Mouse (Mus musculus) bone marrow, adult 2 months (tissue): ENCODE results near the gene Folr2. TPM values are rescaled to one million over a fixed set of nuclear protein-coding genes. Genes with fewer than 3 reads are reported as not detected.

ENCODE experiments used
- H3K27ac ChIP-seq: fragments of 200-500 bp; 2 replicates; pipeline ENCODE4 v1.5.1; 2012; ENCODE audit warnings: low read depth, mild to moderate bottlenecking, control low read depth, inconsistent platforms, low read length; ENCODE audit not compliant: control insufficient read depth, poor library complexity, insufficient read depth
- H3K4me1 ChIP-seq: fragments of 200-500 bp; 2 replicates; pipeline ENCODE4 v1.6.1; 2011; ENCODE audit warnings: low read length; ENCODE audit not compliant: control insufficient read depth, insufficient read depth
- H3K4me3 ChIP-seq: fragments of 200-500 bp; replicated peaks from 2 replicates; pipeline ENCODE3; 2011; ENCODE audit warnings: mild to moderate bottlenecking, low read depth, low read length, control low read depth; ENCODE audit not compliant: control insufficient read depth
- CTCF ChIP-seq: fragments of 200-500 bp; IDR thresholded peaks from 2 replicates; pipeline ENCODE4 v1.5.1; 2011; ENCODE audit warnings: low read length, control low read depth; ENCODE audit not compliant: control insufficient read depth, insufficient read depth
- POLR2A ChIP-seq: fragments of 200-500 bp; IDR thresholded peaks from 2 replicates; pipeline ENCODE4 v1.6.1; 2011; ENCODE audit warnings: low read depth, mild to moderate bottlenecking, control low read depth, low read length, borderline replicate concordance; ENCODE audit not compliant: control insufficient read depth
- WGBS: fragments of 180-500 bp; shearing (Covaris S2); methylation state at CpG from one replicate; pipeline ENCODE4 v1.1.7; 2018; 5-methylcytosine and 5-hydroxymethylcytosine counted together
- polyA plus RNA-seq: library from polyadenylated mRNA; stranded (reverse); fragments of >200 nt; gene quantifications from 2 replicates; pipeline ENCODE4 v1.2.4, GENCODE M21; 2011; ENCODE audit warnings: low replicate concordance; ENCODE audit not compliant: missing spikeins, insufficient read depth, insufficient read length

The Folr2 gene
- 0.92 and 3.3 TPM in 2 replicates for polyA plus RNA-seq

DNA sequence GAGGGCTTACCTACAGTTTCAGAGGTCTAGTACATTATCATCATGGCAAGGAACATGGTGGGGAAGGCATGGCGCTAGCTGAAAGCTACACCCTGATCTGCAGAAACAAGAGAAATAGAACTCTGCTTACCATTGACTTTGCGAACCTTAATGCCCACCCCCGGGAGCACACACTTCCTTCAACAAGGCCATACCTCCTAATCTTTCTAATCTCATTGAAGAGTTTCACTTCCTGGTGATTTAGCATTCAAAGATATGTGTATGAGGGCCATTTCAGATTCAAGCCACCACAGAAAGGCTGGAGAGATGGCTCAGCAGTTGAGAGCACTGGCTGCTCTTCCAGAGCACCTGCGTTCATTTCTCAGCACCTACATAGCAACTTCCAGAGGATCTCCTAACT lies at the start of gene Folr2:
Gene Folr2 (minus strand): TSS at position 101 of the 400 bp plus-strand sequence.
- Histone ChIP-seq H3K4me3 (no peak within 1 kb of the TSS), H3K27ac (no peak within 1 kb of the TSS), H3K4me1 (no peaks in the 10 kb centered on the region)
- no peak for TF ChIP-seq POLR2A
- TF ChIP-seq CTCF, result no peak
- WGBS, result 69% methylated on average over 4 of the region's 4 CpGs

DNA sequence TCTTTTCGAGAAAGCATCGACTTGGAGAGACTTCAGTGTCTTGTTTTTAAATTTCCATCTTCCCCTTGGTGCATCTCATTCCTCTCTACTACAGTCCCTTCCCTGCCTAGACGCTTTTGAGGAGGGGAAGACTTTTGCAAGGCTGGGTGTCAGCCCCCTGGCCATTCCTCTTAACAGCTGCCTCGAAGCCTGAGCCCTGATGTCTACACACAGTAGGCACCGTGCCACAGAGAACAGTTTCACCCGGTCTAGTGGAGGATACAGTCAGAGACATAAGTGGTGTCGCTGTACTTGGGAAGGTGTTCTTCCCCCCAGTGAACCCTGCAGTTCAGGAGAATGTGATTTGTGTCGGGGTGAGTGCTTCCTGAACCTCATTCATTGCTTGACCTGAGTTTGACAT lies 49.7 kb upstream of the Folr2 start:
- WGBS, result 2% methylated on average over 8 of the region's 8 CpGs
- TF ChIP-seq CTCF (no peak), POLR2A (no peak)
- Histone ChIP-seq H3K4me1 (peaks cover 4% of the 10 kb centered on the region; the same call in 1 of the 2 replicates), H3K4me3 (peak overlapping the region; percentile 82), H3K27ac (peak overlapping the region; percentile 99)

DNA sequence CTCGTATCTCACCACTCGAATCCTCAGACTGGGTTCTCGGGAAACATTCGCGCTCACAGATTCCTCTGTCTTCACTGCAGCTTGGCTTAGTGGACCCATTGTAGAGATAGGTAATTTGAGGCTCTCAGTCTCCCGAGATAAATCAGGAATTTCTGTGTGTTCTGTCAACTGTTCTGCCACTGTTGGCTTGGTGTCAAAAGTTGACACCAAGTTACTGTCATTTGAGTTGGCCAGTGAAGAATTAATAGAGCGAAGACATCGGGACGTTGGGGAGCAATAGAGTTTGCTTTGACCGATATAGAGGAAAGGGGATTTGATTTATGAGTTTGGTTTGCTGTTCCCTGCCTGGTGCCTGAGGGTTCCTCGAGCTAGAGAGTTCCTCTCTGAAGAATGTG lies 49.3 kb upstream of the Folr2 start, which contains the start of gene Tomt:
Gene Tomt (minus strand): TSS at position 73 of the 395 bp plus-strand sequence.
- WGBS, result under 1% methylated on average over 11 of the region's 11 CpGs
- Histone ChIP-seq H3K4me3 (peak within 1 kb of the TSS; percentile 82), H3K4me1 (peaks cover 4% of the 10 kb centered on the region; the same call in 1 of the 2 replicates), H3K27ac (peak within 1 kb of the TSS; percentile 99)
- no peak for TF ChIP-seq POLR2A
- TF ChIP-seq CTCF, result no peak

DNA sequence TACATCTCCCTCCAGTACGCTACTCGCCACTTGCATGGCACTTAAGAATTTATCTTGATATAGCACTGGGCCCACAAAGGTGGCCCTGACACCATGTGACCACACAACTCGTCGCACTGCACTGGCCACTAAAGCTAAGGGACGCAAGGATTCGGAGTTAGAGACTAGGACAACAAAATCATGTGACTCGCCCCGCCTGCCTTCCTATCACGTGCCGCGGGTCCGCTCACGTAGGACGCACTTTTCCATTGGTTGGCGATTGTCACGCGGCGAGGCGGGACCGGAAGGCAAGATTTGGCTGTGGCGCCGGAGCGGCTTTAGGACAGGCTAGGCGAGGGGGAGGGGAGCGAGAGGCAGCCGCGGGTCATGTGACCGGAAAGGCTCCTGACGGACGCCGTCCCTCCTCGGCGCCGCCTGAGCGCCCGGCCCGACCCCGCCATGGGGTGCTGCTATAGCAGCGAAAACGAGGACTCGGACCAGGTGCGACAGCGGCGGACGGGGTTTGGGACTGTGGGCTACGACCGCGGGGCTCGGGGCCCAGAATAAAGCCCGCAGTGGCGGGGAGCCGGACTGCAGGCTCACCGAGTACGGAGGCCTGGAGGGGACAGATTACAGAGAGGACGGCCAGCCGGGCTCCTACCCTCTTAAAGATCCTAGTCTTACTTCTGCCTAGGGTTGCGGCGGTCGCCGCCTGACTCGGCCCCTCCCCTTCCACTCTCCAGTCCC lies 48.7 kb upstream of the Folr2 start, which contains the start of gene Lamtor1:
Gene Lamtor1 (plus strand): TSS at position 344 of the 726 bp plus-strand sequence.
- Histone ChIP-seq H3K4me3 (peak within 1 kb of the TSS; percentile 82), H3K27ac (peak within 1 kb of the TSS; percentile 99), H3K4me1 (peaks cover 4% of the 10 kb centered on the region; the same call in 1 of the 2 replicates)
- under 1% methylated on average over 61 of the region's 61 CpGs for WGBS
- TF ChIP-seq POLR2A, result peak; percentile 64; the same call in 1 of the 2 replicates
- TF ChIP-seq CTCF, result no peak

DNA sequence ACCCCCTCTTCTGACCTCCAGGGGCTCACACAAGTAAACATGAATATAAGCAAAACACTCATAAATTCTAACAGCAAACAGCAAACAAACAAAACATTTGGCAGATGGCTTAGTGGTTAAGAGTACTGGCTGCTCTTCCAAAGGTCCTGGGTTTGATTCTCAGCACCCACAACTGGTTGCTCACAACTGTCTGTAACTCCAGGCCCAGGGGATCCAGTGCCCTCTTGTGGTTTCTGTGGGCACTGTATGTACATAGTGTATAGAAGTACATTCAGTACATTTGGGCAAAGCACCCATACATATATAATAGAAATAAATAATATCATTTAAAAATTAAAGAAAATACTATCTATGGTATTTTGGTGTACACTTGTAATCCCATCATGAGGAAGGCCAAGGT lies 45.9 kb upstream of the Folr2 start:
- no peak overlapping the region for H3K4me3 ChIP-seq
- TF ChIP-seq POLR2A (no peak), CTCF (no peak)
- H3K4me1 ChIP-seq, result peaks cover 6% of the 10 kb centered on the region
- H3K27ac ChIP-seq, result no peak overlapping the region

DNA sequence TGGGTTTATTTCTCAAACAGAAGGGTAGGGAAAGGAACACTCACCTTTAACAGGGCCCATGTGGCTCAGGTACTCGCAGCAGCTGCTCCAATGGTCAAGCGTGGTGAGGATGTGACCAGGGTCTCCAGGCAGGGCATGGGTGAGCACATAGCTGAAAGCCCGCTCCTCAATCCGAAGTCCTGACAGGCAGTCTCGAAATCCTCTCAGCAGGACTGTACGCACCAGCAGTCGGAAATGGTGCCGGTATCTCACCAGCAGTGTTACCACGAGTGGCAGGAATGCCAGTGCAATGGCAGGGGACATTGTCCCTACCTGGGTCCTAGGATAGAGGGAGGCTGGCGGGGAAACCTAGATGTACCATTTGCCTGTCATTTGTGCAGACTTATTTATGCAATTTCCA lies 45.0 kb upstream of the Folr2 start:
- TF ChIP-seq CTCF (no peak), POLR2A (no peak)
- Histone ChIP-seq H3K27ac (no peak overlapping the region), H3K4me3 (no peak overlapping the region), H3K4me1 (peaks cover 6% of the 10 kb centered on the region)
- WGBS, result 85% methylated on average over 10 of the region's 10 CpGs

DNA sequence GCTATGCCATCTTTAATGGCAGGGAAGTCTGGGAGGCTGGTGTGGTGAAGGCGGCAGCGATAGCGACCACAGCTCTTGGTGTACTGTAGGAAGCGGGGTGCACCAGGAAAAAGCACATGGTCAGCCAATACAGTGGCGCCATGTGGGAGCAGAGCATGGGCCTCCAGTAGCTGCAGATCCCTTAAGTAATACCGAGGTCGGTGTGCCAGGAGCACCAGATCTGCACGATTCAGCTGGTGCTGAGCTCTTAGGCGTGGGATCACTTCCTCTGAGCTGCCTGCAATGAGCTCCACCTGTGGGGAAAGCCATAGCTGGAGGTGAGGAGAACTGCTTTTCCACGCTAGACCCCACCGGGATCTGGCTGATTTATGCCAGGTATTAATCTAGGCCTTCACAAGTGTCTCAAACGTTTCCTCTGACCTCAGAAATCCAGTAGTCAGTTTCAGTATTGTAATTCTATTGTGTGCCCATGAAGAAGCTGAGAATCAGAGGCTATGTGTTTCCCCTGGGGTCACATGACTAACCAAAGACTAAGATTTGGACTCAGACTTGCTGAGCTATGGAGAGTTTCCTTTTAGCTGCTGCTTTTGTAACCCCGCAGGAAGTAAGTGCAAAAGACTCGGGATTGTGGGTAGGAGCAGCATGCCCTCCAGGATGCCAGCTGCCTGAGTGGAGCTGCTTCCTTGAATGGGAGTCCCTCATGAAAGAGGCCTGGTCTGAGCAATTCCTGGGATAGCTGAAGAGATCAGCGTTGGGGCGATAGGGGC lies 43.5 kb upstream of the Folr2 start:
- Histone ChIP-seq H3K27ac (no peak overlapping the region), H3K4me1 (peaks cover 3% of the 10 kb centered on the region)
- 74% methylated on average over 16 of the region's 16 CpGs for WGBS

DNA sequence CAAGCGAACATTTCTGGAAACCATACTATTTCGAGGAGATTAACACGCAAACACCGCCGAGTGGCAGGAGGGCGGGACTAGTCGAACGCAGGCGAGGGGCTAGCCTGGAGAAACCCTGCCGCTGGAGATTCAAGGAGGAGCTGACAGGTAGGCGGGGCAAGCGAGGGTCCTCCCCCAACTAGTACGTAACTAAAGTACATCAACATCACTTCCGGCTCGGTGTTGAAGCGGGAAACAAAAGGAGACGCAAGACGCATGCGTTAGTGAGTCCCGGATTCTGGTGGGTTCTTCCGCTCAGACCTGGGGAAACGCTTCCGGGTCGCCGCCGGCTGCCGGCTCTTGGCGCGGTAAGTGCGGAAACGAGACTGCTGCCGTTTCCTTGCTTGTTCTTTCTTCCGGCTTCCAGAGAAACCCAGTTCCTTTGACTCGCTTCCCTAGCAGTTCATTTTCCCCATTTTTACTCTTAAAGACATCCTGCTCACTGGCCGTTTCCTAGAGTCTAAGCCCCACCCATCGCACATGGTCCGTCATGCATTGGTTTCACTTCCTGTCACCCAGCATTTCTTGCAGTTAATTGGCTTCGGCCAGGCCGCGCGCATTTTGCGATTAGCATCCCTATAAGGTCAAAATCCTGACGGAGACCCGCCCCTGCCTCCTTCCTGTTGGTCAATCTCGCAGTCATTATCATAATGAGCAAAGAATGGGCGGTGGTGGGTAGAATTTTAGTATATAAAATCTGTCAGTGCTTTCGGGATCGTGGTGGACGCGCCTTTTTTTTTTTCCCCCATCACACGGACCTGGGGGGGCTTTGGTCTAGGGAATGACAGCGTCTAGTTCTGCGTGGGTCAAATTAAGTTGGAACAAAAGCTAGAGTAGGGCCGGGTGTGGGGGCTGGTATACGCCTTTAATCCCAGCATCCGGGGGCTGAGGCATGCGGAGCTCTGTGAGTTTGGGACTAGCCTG lies 39.4 kb upstream of the Folr2 start:
- H3K4me1 ChIP-seq, result peaks cover 3% of the 10 kb centered on the region
- WGBS, result under 1% methylated on average over 57 of the region's 57 CpGs
- peak overlapping the region; percentile 92 for H3K4me3 ChIP-seq
- TF ChIP-seq POLR2A (peak; percentile 66; the same call in 1 of the 2 replicates), CTCF (no peak)
- peak overlapping the region; percentile 77 for H3K27ac ChIP-seq

More for the DNA sequence above, 43.5 kb upstream of the Folr2 start:
- no peak overlapping the region for H3K4me3 ChIP-seq
- no peak for TF ChIP-seq CTCF
- TF ChIP-seq POLR2A, result no peak
